9 mouse cellular contexts compared by ENCODE assay signal in genomic region chr11:59238525-59239427, GRCm38 (mm10). TPM values are rescaled to one million over a fixed set of nuclear protein-coding genes. Genes with fewer than 3 reads are reported as not detected.
DNase-seq lines count a peak whose midpoint lies in the region; ATAC-seq and TF ChIP-seq lines count a peak whose summit lies in the region.
"Had no signal": no experiment of that assay in that cellular context is flagged by ENCODE, and none has a peak within 500 bp of the region (broad histone marks: within the 10 kb centered on the region; RNA-seq: fewer than 3 reads in every experiment).

No protein-coding gene starts in this region.

- peak; percentile 25 for DNase-seq in 3T3-L1 (ENCODE audit: low read depth, low spot score)
- peak; percentile 75 for DNase-seq in adrenal gland, adult 8-10 months
- peak in 1 of 3 experiments; percentile 50 for DNase-seq in liver, embryonic 14.5 days (ENCODE audit: low read depth in 3 of 3, low spot score in 3 of 3)
- DNase-seq in neural tube, embryonic 10.5 days (ENCODE audit: extremely low spot score, low spot score): peak; percentile 68
- DNase-seq in thymus, postnatal 36 days: peak; percentile 35 to 45

- no peak overlapping the region for H3K4me3 ChIP-seq in embryonic facial prominence, embryonic 12.5 days
- no peak overlapping the region for H3K4me3 ChIP-seq in heart, embryonic 15.5 days
- no peak overlapping the region for H3K4me3 ChIP-seq in kidney, embryonic 16.5 days (ENCODE audit: low read length)
- H3K4me3 ChIP-seq in liver, embryonic 14.5 days (ENCODE audit: insufficient read depth in 1 of 2, low read depth in 2 of 2, low read length in 2 of 2): no peak overlapping the region

- H3K4me1 ChIP-seq in embryonic facial prominence, embryonic 12.5 days: peaks cover 8% of the 10 kb centered on the region
- H3K4me1 ChIP-seq in heart, embryonic 15.5 days (replicated peaks): peaks cover 9% of the 10 kb centered on the region
- H3K4me1 ChIP-seq in kidney, embryonic 16.5 days (ENCODE audit: insufficient read depth, low read length): peaks cover 7% of the 10 kb centered on the region
- no peaks in the 10 kb centered on the region for H3K4me1 ChIP-seq in liver, embryonic 14.5 days (replicated peaks; ENCODE audit: control insufficient read depth in 2 of 2, insufficient read depth in 2 of 2, low read length in 1 of 2)

- H3K27me3 ChIP-seq in embryonic facial prominence, embryonic 12.5 days: peaks cover 14% of the 10 kb centered on the region; the same call in 1 of the 2 replicates
- H3K27me3 ChIP-seq in heart, embryonic 15.5 days: peaks cover 50% of the 10 kb centered on the region
- H3K27me3 ChIP-seq in kidney, embryonic 16.5 days (ENCODE audit: insufficient read depth, low read length): peaks cover 8% of the 10 kb centered on the region; the same call in 1 of the 2 replicates
- H3K27me3 ChIP-seq in liver, embryonic 14.5 days (ENCODE audit: control insufficient read depth, insufficient read depth, low read length): peaks cover 22% of the 10 kb centered on the region

- H3K4me2 ChIP-seq in embryonic facial prominence, embryonic 12.5 days (replicated peaks): no peak overlapping the region
- H3K4me2 ChIP-seq in heart, embryonic 15.5 days: 0 out of 2 replicates have a peak overlapping the region, but pooled peaks have one; percentile 10
- H3K4me2 ChIP-seq in kidney, embryonic 16.5 days (replicated peaks; ENCODE audit: low read depth, low read length): no peak overlapping the region
- H3K4me2 ChIP-seq in liver, embryonic 14.5 days (ENCODE audit: low read depth): no peak overlapping the region

- 4% methylated on average over 14 of the region's 15 CpGs for WGBS in embryonic facial prominence, embryonic 12.5 days
- 5% methylated on average over 14 of the region's 15 CpGs for WGBS in heart, embryonic 15.5 days
- 5% methylated on average over 15 of the region's 15 CpGs for WGBS in kidney, embryonic 16.5 days
- WGBS in liver, embryonic 14.5 days (ENCODE audit: insufficient replicate concordance): 4% methylated on average over 14 of the region's 15 CpGs

- H3K27ac ChIP-seq in embryonic facial prominence, embryonic 12.5 days: no peak overlapping the region
- H3K27ac ChIP-seq in heart, embryonic 15.5 days: no peak overlapping the region
- no peak overlapping the region for H3K27ac ChIP-seq in kidney, embryonic 16.5 days (ENCODE audit: low read length)
- no peak overlapping the region for H3K27ac ChIP-seq in liver, embryonic 14.5 days

- TF ChIP-seq EP300 in liver, embryonic 14.5 days (IDR thresholded peaks at IDR 0.05; ENCODE audit: low read depth): no peak

- H3K9me3 ChIP-seq in embryonic facial prominence, embryonic 12.5 days: no peaks in the 10 kb centered on the region
- no peaks in the 10 kb centered on the region for H3K9me3 ChIP-seq in heart, embryonic 15.5 days (replicated peaks)
- H3K9me3 ChIP-seq in kidney, embryonic 16.5 days (ENCODE audit: low read length): no peaks in the 10 kb centered on the region
- no peaks in the 10 kb centered on the region for H3K9me3 ChIP-seq in liver, embryonic 14.5 days (ENCODE audit: control insufficient read depth, low read length)

- H3K36me3 ChIP-seq in embryonic facial prominence, embryonic 12.5 days: no peaks in the 10 kb centered on the region
- no peaks in the 10 kb centered on the region for H3K36me3 ChIP-seq in heart, embryonic 15.5 days
- no peaks in the 10 kb centered on the region for H3K36me3 ChIP-seq in kidney, embryonic 16.5 days (ENCODE audit: insufficient read depth, low read length)
- no peaks in the 10 kb centered on the region for H3K36me3 ChIP-seq in liver, embryonic 14.5 days (replicated peaks; ENCODE audit: control insufficient read depth, insufficient read depth, low read depth)

- peak; percentile 84 for TF ChIP-seq CTCF in liver, embryonic 14.5 days (IDR thresholded peaks at IDR 0.05; ENCODE audit: low read depth)

- no peak overlapping the region for H3K9ac ChIP-seq in embryonic facial prominence, embryonic 12.5 days
- H3K9ac ChIP-seq in heart, embryonic 15.5 days: no peak overlapping the region
- H3K9ac ChIP-seq in kidney, embryonic 16.5 days (replicated peaks; ENCODE audit: low read length): no peak overlapping the region
- H3K9ac ChIP-seq in liver, embryonic 14.5 days (replicated peaks): no peak overlapping the region

- ATAC-seq in embryonic facial prominence, embryonic 12.5 days (ENCODE audit: insufficient number of reproducible peaks, insufficient read depth, low FRiP score, low TSS enrichment): 0 out of 2 replicates have a peak, but pooled peaks have one; percentile 28
- ATAC-seq in heart, embryonic 15.5 days (replicated peaks; ENCODE audit: insufficient number of reproducible peaks, insufficient read depth, low FRiP score, low read depth): peak; percentile 83
- ATAC-seq in kidney, embryonic 16.5 days (ENCODE audit: low FRiP score, low TSS enrichment): peak; percentile 80
- ATAC-seq in liver, embryonic 14.5 days (ENCODE audit: insufficient read depth): peak; percentile 70

RNA-seq across cellular contexts. Expression of gene Arf1, which starts 10.7 kb away (rescaled TPM):
- total RNA-seq in adrenal gland, adult 8-10 months (2022): 100 to 1,000 TPM; 408 to 506 (median 446) TPM
- polyA plus RNA-seq in embryonic facial prominence, embryonic 12.5 days (2016; fragmentation: Nextera tagmentation; extraction: Ambion mirVana): 637 TPM in 2 replicates
- 528 and 586 TPM in 2 replicates for polyA plus RNA-seq in heart, embryonic 15.5 days (2015; fragmentation: Nextera tagmentation; extraction: Ambion mirVana)
- 760 and 797 TPM in 2 replicates for polyA plus RNA-seq in kidney, embryonic 16.5 days (2015; fragmentation: Nextera tagmentation; extraction: Ambion mirVana)
- polyA plus RNA-seq in liver, embryonic 14.5 days (2012; rRNA removed): 177 and 190 TPM in 2 replicates
- polyA plus RNA-seq in liver, embryonic 14.5 days (2014; fragmentation: Nextera tagmentation; extraction: Ambion mirVana): 227 and 235 TPM in 2 replicates

RNA-seq across cellular contexts. Expression of gene 2310033P09Rik, which starts 30.7 kb away (rescaled TPM):
- total RNA-seq in adrenal gland, adult 8-10 months (2022): 10 to 100 TPM; 25.8 to 31.2 (median 29.6) TPM
- 36.2 and 40.5 TPM in 2 replicates for polyA plus RNA-seq in embryonic facial prominence, embryonic 12.5 days (2016; fragmentation: Nextera tagmentation; extraction: Ambion mirVana)
- polyA plus RNA-seq in heart, embryonic 15.5 days (2015; fragmentation: Nextera tagmentation; extraction: Ambion mirVana): 17.7 and 18.4 TPM in 2 replicates
- polyA plus RNA-seq in kidney, embryonic 16.5 days (2015; fragmentation: Nextera tagmentation; extraction: Ambion mirVana): 33.6 and 34.7 TPM in 2 replicates
- polyA plus RNA-seq in liver, embryonic 14.5 days (2012; rRNA removed): 13.3 and 23.6 TPM in 2 replicates
- 16.2 and 17.4 TPM in 2 replicates for polyA plus RNA-seq in liver, embryonic 14.5 days (2014; fragmentation: Nextera tagmentation; extraction: Ambion mirVana)

RNA-seq across cellular contexts. Expression of gene Mrpl55, which starts 36.5 kb away (rescaled TPM):
- total RNA-seq in adrenal gland, adult 8-10 months (2022): 10 to 100 TPM; 46.0 to 53.6 (median 47.1) TPM
- polyA plus RNA-seq in embryonic facial prominence, embryonic 12.5 days (2016; fragmentation: Nextera tagmentation; extraction: Ambion mirVana): 90.9 and 98.5 TPM in 2 replicates
- polyA plus RNA-seq in heart, embryonic 15.5 days (2015; fragmentation: Nextera tagmentation; extraction: Ambion mirVana): 99.8 and 114 TPM in 2 replicates
- 103 and 104 TPM in 2 replicates for polyA plus RNA-seq in kidney, embryonic 16.5 days (2015; fragmentation: Nextera tagmentation; extraction: Ambion mirVana)
- 25.3 and 41.2 TPM in 2 replicates for polyA plus RNA-seq in liver, embryonic 14.5 days (2012; rRNA removed)
- 56.8 and 59.8 TPM in 2 replicates for polyA plus RNA-seq in liver, embryonic 14.5 days (2014; fragmentation: Nextera tagmentation; extraction: Ambion mirVana)

RNA-seq across cellular contexts. Expression of gene Guk1, which starts 46.8 kb away (rescaled TPM):
- total RNA-seq in adrenal gland, adult 8-10 months (2022): 10 to 100 TPM; 67.1 to 80.4 (median 72.1) TPM
- polyA plus RNA-seq in embryonic facial prominence, embryonic 12.5 days (2016; fragmentation: Nextera tagmentation; extraction: Ambion mirVana): 124 and 125 TPM in 2 replicates
- polyA plus RNA-seq in heart, embryonic 15.5 days (2015; fragmentation: Nextera tagmentation; extraction: Ambion mirVana): 109 and 125 TPM in 2 replicates
- 134 and 141 TPM in 2 replicates for polyA plus RNA-seq in kidney, embryonic 16.5 days (2015; fragmentation: Nextera tagmentation; extraction: Ambion mirVana)
- 40.2 and 41.1 TPM in 2 replicates for polyA plus RNA-seq in liver, embryonic 14.5 days (2012; rRNA removed)
- 64.2 and 70.5 TPM in 2 replicates for polyA plus RNA-seq in liver, embryonic 14.5 days (2014; fragmentation: Nextera tagmentation; extraction: Ambion mirVana)

RNA-seq across cellular contexts. Expression of gene Wnt3a, which starts 51.8 kb away (rescaled TPM):
- not detected for total RNA-seq in adrenal gland, adult 8-10 months (2022)
- 1.8 and 2.6 TPM in 2 replicates for polyA plus RNA-seq in embryonic facial prominence, embryonic 12.5 days (2016; fragmentation: Nextera tagmentation; extraction: Ambion mirVana)
- not detected in 2 replicates for polyA plus RNA-seq in heart, embryonic 15.5 days (2015; fragmentation: Nextera tagmentation; extraction: Ambion mirVana)
- not detected in 2 replicates for polyA plus RNA-seq in kidney, embryonic 16.5 days (2015; fragmentation: Nextera tagmentation; extraction: Ambion mirVana)
- 0.01 and 0.03 TPM in 2 replicates for polyA plus RNA-seq in liver, embryonic 14.5 days (2012; rRNA removed)
- not detected in 2 replicates for polyA plus RNA-seq in liver, embryonic 14.5 days (2014; fragmentation: Nextera tagmentation; extraction: Ambion mirVana)
- total RNA-seq: adrenal gland, postnatal 4 days had no signal

Comparison
In these comparisons a context has a peak if more than half of its experiments do, and no peak if none do; other contexts are left out.
1. ATAC-seq: peak in every context shown above with its lines; median percentile 83 in heart, embryonic 15.5 days; 80 in kidney, embryonic 16.5 days; 70 in liver, embryonic 14.5 days; 28 in embryonic facial prominence, embryonic 12.5 days.